Mouse (Mus musculus): ENCODE results near the gene Xylt1. TPM values are rescaled to one million over a fixed set of nuclear protein-coding genes. Genes with fewer than 3 reads are reported as not detected.

The Xylt1 gene
- polyA plus RNA-seq, 1 experiment from 2014 or later: 1.1 TPM

DNA sequence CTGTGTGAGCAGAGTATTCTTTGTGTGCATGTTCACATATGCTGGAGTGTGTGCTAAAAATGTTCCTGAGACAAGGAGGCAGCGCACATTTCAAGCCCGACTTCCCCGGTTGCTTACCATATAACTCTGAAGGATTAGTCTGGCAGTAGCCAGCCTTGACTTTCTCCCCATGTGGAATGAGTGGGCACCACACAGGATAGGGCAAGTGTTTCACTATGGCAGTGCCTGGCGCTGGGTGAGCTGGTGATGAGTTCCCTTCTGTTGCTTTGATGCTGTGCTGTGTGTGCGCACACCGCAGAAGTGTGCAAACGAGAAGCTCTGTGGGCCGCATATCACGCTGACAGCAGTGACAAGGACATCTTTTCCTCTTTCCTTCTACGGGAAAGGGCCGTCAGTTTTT, 56.1 kb downstream of the Xylt1 start:
- WGBS: 91% methylated on average over 11 of the region's 11 CpGs
- Histone ChIP-seq H3K27ac (ENCODE audit: low read depth, low read length) (no peak overlapping the region), H3K4me3 (ENCODE audit: low read depth, low read length) (no peak overlapping the region), H3K9ac (ENCODE audit: low read length) (no peak overlapping the region), H3K27me3 (ENCODE audit: control insufficient read depth, insufficient read depth, low read length) (no peaks in the 10 kb centered on the region), H3K36me3 (ENCODE audit: control insufficient read depth, insufficient read depth, low read length) (no peaks in the 10 kb centered on the region), H3K4me2 (no peak overlapping the region), H3K4me1 (ENCODE audit: control insufficient read depth, insufficient read depth, low read length) (peaks cover 4% of the 10 kb centered on the region), H3K9me3 (ENCODE audit: control insufficient read depth, low read length) (no peaks in the 10 kb centered on the region)
- DNase-seq (ENCODE audit: low spot score, missing footprints): no peak
- no peak for ATAC-seq (ENCODE audit: low FRiP score)

DNA sequence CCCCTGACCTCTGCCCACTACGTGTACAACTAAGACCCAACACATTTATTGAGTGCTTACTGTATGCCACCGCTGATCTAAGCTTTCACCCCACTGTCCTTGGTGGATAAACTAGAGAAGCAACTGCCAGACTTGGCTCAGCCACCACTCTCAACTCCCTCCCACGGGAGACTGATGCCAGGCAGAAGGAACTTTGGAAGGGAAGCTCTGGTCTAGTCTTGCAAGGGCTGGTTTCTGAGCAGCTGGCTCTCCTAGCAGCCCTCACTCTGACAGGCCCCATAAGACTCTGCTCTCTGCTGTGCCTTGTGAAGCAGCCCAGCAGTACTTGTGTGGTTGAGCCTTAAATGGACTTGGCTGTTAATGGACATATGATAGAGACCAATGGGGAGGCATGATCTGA, 60.2 kb downstream of the Xylt1 start:
- Histone ChIP-seq H3K4me2 (no peak overlapping the region), H3K4me1 (ENCODE audit: control insufficient read depth, insufficient read depth, low read length) (peaks cover 4% of the 10 kb centered on the region), H3K27me3 (ENCODE audit: control insufficient read depth, insufficient read depth, low read length) (no peaks in the 10 kb centered on the region), H3K4me3 (ENCODE audit: low read depth, low read length) (no peak overlapping the region), H3K9ac (ENCODE audit: low read length) (no peak overlapping the region), H3K27ac (ENCODE audit: low read depth, low read length) (no peak overlapping the region), H3K9me3 (ENCODE audit: control insufficient read depth, low read length) (no peaks in the 10 kb centered on the region), H3K36me3 (ENCODE audit: control insufficient read depth, insufficient read depth, low read length) (no peaks in the 10 kb centered on the region)
- ATAC-seq (ENCODE audit: low FRiP score) (no peak), DNase-seq (ENCODE audit: low spot score, missing footprints) (no peak)
- WGBS: 91% methylated on average over 3 of the region's 3 CpGs

DNA sequence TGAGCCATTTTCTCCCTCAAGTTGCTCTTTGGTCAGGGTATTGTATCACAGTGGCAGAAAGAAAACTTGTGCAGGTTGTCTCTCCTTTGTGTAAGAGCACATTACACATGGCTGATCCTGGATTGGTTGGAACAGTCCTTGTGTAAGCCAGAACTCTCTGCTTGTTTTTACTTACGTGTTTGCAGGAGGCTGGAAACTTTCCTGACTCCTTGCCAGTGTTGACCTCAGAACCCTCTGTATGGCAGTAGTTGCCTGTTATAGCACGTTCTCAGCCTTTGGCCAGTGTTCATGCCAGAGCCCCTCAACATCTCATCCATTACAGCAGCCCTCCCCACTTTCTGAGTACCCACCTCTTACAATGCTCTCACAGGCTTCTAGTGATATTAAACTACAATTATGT, 61.9 kb downstream of the Xylt1 start:
- Histone ChIP-seq H3K36me3 (ENCODE audit: control insufficient read depth, insufficient read depth, low read length) (no peaks in the 10 kb centered on the region), H3K27ac (ENCODE audit: low read depth, low read length) (no peak overlapping the region), H3K4me3 (ENCODE audit: low read depth, low read length) (no peak overlapping the region), H3K27me3 (ENCODE audit: control insufficient read depth, insufficient read depth, low read length) (no peaks in the 10 kb centered on the region), H3K9me3 (ENCODE audit: control insufficient read depth, low read length) (no peaks in the 10 kb centered on the region), H3K9ac (ENCODE audit: low read length) (no peak overlapping the region), H3K4me1 (ENCODE audit: control insufficient read depth, insufficient read depth, low read length) (peaks cover 4% of the 10 kb centered on the region), H3K4me2 (no peak overlapping the region)
- DNase-seq (ENCODE audit: low spot score, missing footprints): no peak
- 88% methylated on average over 2 of the region's 2 CpGs for WGBS
- ATAC-seq (ENCODE audit: low FRiP score): no peak

DNA sequence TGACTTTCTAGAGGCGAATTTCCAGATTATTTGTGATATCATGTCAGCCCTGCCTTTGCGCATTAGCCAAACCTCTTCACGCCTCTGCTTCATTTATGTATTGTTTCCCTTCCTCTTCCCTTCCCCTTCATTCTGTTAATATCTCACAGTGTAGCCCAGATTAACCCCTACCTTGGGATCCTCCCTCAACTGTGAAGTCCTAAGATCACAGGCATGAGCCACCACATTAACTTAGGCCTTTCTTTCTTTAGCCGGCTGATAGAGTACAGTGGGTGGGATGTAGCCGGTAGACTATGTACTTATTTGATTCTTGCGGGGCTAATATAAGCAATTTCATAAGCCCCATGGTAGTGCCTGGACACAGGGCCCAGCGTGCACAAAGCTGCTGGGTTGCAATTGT, 62.4 kb downstream of the Xylt1 start:
- no peak overlapping the region for H3K27ac ChIP-seq (ENCODE audit: low read depth, low read length)
- no peak for ATAC-seq (ENCODE audit: low FRiP score)

DNA sequence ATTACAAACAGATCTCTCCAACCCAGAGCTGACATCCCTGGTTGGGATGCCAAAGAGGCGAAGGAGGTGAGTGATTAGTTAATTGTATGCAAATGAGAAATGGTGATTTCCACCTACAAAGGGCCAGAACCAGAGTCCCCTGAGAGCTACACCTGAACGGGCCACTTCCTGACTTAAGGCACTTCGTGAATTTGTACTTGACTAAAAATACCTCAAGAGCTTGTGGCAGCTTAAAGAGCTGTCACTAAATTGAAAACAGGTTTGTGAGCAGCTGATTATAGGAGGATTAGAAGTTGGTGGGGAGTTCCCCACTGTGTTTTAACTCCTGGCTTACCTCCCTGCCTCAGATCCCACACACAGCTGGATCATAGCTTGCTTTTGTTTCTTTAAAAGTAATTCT, 64.7 kb downstream of the Xylt1 start:
- Histone ChIP-seq H3K27me3 (ENCODE audit: control insufficient read depth, insufficient read depth, low read length) (no peaks in the 10 kb centered on the region), H3K9me3 (ENCODE audit: control insufficient read depth, low read length) (no peaks in the 10 kb centered on the region), H3K9ac (ENCODE audit: low read length) (no peak overlapping the region), H3K36me3 (ENCODE audit: control insufficient read depth, insufficient read depth, low read length) (no peaks in the 10 kb centered on the region), H3K4me1 (ENCODE audit: control insufficient read depth, insufficient read depth, low read length) (no peaks in the 10 kb centered on the region), H3K4me3 (ENCODE audit: low read depth, low read length) (no peak overlapping the region), H3K4me2 (no peak overlapping the region), H3K27ac (ENCODE audit: low read depth, low read length) (no peak overlapping the region)
- DNase-seq (ENCODE audit: low spot score, missing footprints) (no peak), ATAC-seq (ENCODE audit: low FRiP score) (no peak)
- WGBS: 51% methylated on average over 3 of the region's 3 CpGs

More for the DNA sequence above, 62.4 kb downstream of the Xylt1 start:
- Histone ChIP-seq H3K4me3 (ENCODE audit: low read depth, low read length) (no peak overlapping the region), H3K9me3 (ENCODE audit: control insufficient read depth, low read length) (no peaks in the 10 kb centered on the region), H3K4me1 (ENCODE audit: control insufficient read depth, insufficient read depth, low read length) (peaks cover 4% of the 10 kb centered on the region), H3K4me2 (no peak overlapping the region), H3K36me3 (ENCODE audit: control insufficient read depth, insufficient read depth, low read length) (no peaks in the 10 kb centered on the region), H3K9ac (ENCODE audit: low read length) (no peak overlapping the region), H3K27me3 (ENCODE audit: control insufficient read depth, insufficient read depth, low read length) (no peaks in the 10 kb centered on the region)
- WGBS: 90% methylated on average over 7 of the region's 7 CpGs
- DNase-seq (ENCODE audit: low spot score, missing footprints): no peak

DNA sequence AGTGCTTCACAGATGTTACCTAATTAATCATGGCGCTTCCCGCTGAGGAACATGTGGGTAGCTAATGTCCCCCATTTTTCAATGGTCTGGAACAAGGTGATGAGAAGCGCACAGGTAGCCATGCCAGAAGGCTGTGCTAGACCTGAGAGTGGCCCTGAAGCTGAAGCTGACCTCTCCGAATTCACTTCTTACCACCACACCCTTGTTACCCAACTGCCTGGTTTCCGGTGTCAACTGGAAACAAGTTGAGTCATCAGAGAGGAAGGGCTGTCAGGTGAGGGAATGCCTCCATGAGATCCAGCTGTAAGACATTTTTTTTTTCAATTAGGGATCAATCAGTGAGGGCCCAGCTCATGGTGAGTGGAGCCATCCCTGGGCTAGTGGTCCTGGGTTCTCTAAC, 68.8 kb downstream of the Xylt1 start:
- Histone ChIP-seq H3K4me1 (ENCODE audit: control insufficient read depth, insufficient read depth, low read length) (peaks cover 5% of the 10 kb centered on the region), H3K36me3 (ENCODE audit: control insufficient read depth, insufficient read depth, low read length) (no peaks in the 10 kb centered on the region), H3K9ac (ENCODE audit: low read length) (no peak overlapping the region), H3K4me2 (no peak overlapping the region), H3K4me3 (ENCODE audit: low read depth, low read length) (no peak overlapping the region), H3K9me3 (ENCODE audit: control insufficient read depth, low read length) (no peaks in the 10 kb centered on the region), H3K27me3 (ENCODE audit: control insufficient read depth, insufficient read depth, low read length) (no peaks in the 10 kb centered on the region), H3K27ac (ENCODE audit: low read depth, low read length) (no peak overlapping the region)
- ATAC-seq (ENCODE audit: low FRiP score) (no peak), DNase-seq (ENCODE audit: low spot score, missing footprints) (no peak)
- 98% methylated on average over 5 of the region's 5 CpGs for WGBS

DNA sequence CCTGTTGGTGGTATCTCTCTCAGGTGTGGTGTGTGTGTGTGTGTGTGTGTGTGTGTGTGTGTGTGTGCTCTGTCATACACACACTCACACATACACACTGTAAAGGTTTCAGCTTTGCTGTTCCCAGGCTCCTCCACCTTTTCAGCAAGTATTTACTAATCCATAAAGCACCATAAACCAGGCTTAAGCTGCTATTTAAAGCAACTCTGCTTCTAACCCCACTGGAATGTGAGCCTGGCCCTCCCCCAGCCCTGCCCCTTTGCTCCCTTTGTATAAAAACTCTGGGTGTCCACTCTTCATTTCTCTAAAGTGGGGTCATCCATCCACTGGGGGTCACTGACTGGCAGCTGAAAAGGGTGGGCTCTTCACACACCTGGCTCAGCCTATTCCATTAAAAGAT, 70.4 kb downstream of the Xylt1 start:
- no peak for DNase-seq (ENCODE audit: low spot score, missing footprints)

DNA sequence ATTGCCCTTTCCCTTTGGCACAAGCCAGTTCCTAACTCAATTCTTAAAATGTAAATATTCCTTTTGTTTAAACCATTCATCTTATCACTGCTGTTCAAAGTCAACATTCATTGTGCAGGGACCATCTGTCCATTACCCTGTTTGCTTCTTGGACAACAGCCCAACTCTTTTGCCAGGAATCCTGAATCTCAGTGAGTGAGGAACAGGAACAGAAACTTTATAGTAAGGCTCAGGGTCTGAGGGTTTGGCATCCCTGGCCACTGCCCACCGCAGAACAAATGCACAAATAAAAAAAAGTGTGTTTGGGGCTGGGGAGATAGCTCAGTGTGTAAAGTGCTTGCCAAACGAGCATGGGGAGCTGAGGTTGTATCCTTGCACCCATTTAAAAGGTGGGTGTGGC, 71.5 kb downstream of the Xylt1 start:
- H3K4me2 ChIP-seq: no peak overlapping the region
- no peak for ATAC-seq (ENCODE audit: low FRiP score)
- no peak overlapping the region for H3K9ac ChIP-seq (ENCODE audit: low read length)
- no peaks in the 10 kb centered on the region for H3K9me3 ChIP-seq (ENCODE audit: control insufficient read depth, low read length)
- WGBS: 77% methylated on average over 2 of the region's 2 CpGs
- no peak overlapping the region for H3K27ac ChIP-seq (ENCODE audit: low read depth, low read length)
- H3K4me1 ChIP-seq (ENCODE audit: control insufficient read depth, insufficient read depth, low read length): peaks cover 5% of the 10 kb centered on the region
- no peaks in the 10 kb centered on the region for H3K27me3 ChIP-seq (ENCODE audit: control insufficient read depth, insufficient read depth, low read length)
- DNase-seq (ENCODE audit: low spot score, missing footprints): no peak
- no peaks in the 10 kb centered on the region for H3K36me3 ChIP-seq (ENCODE audit: control insufficient read depth, insufficient read depth, low read length)
- no peak overlapping the region for H3K4me3 ChIP-seq (ENCODE audit: low read depth, low read length)

More for the DNA sequence above, 70.4 kb downstream of the Xylt1 start:
- Histone ChIP-seq H3K27me3 (ENCODE audit: control insufficient read depth, insufficient read depth, low read length) (no peaks in the 10 kb centered on the region), H3K9ac (ENCODE audit: low read length) (no peak overlapping the region), H3K4me1 (ENCODE audit: control insufficient read depth, insufficient read depth, low read length) (peaks cover 5% of the 10 kb centered on the region), H3K36me3 (ENCODE audit: control insufficient read depth, insufficient read depth, low read length) (no peaks in the 10 kb centered on the region), H3K9me3 (ENCODE audit: control insufficient read depth, low read length) (no peaks in the 10 kb centered on the region), H3K4me2 (no peak overlapping the region), H3K27ac (ENCODE audit: low read depth, low read length) (no peak overlapping the region), H3K4me3 (ENCODE audit: low read depth, low read length) (no peak overlapping the region)
- no peak for ATAC-seq (ENCODE audit: low FRiP score)

DNA sequence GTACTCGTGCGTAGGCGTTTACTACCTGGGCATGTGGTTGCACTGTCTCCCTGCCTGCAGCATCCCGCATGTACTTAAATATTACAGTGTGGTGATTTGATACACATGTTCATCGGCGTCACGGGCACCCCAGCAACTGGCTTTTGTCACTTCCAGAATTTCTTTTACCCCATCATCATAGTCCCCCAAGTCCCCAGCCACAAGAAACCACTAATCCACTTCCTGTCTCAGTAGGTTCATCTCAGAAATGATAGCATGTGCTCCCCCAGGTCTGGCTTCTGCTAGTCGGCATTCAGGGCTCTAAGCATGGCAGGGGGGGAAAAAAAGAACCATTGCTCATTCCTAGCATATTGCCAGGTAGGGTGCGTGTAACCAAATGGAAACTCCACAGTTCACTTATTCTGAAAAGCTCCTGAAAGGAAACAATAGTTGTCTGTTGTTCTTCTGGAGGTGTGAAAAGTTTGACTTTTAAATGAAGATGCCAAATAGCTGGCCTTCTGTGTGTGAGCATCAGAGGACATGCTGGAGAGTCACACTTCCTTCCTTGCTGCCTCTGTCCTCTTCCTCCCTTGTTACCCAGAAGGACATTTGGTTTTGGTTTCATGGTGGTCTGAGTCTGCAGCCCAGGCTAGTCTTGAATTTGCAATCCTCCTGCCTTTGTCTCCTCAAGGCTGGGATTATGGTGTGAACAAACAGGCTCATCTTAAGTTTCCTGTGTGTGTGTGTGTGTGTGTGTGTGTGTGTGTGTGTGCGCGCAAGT, 74.2 kb downstream of the Xylt1 start:
- H3K4me2 ChIP-seq: no peak overlapping the region
- H3K9me3 ChIP-seq (ENCODE audit: control insufficient read depth, low read length): no peaks in the 10 kb centered on the region
- peaks cover 5% of the 10 kb centered on the region for H3K4me1 ChIP-seq (ENCODE audit: control insufficient read depth, insufficient read depth, low read length)
- ATAC-seq (ENCODE audit: low FRiP score) (no peak), DNase-seq (ENCODE audit: low spot score, missing footprints) (no peak)
- 92% methylated on average over 11 of the region's 11 CpGs for WGBS
- no peak overlapping the region for H3K27ac ChIP-seq (ENCODE audit: low read depth, low read length)
- no peak overlapping the region for H3K9ac ChIP-seq (ENCODE audit: low read length)
- no peak overlapping the region for H3K4me3 ChIP-seq (ENCODE audit: low read depth, low read length)
- H3K36me3 ChIP-seq (ENCODE audit: control insufficient read depth, insufficient read depth, low read length): no peaks in the 10 kb centered on the region
- H3K27me3 ChIP-seq (ENCODE audit: control insufficient read depth, insufficient read depth, low read length): no peaks in the 10 kb centered on the region
